Mouse (Mus musculus) gastrocnemius, postnatal 25 days (tissue): Measurements from ENCODE around the gene Grin3b. TPM values are rescaled to one million over a fixed set of nuclear protein-coding genes. Genes with fewer than 3 reads are reported as not detected.

Source experiments
- DNase-seq: peaks from one replicate; pipeline ENCODE4 v3.0.0; 2022
- long read RNA-seq, 2 experiments: library from polyadenylated mRNA; stranded (forward); transcript quantifications; one replicate each; pipeline ENCODE4 v2.0.0; 2021
- total RNA-seq, 2 experiments: library from RNA; stranded (reverse); gene quantifications; 1 replicate in 1 of 2; 2 replicates in 1 of 2; pipeline ENCODE4 v1.2.3; 2021

The Grin3b gene
- not detected for total RNA-seq
- long read RNA-seq, experiment 1, partial matches to known transcripts = 0 of 1 reads
- long read RNA-seq, experiment 1, other reads (novel, unspliced or antisense) = 1 of 1 reads
- long read RNA-seq, experiment 2 = 0 reads

DNA sequence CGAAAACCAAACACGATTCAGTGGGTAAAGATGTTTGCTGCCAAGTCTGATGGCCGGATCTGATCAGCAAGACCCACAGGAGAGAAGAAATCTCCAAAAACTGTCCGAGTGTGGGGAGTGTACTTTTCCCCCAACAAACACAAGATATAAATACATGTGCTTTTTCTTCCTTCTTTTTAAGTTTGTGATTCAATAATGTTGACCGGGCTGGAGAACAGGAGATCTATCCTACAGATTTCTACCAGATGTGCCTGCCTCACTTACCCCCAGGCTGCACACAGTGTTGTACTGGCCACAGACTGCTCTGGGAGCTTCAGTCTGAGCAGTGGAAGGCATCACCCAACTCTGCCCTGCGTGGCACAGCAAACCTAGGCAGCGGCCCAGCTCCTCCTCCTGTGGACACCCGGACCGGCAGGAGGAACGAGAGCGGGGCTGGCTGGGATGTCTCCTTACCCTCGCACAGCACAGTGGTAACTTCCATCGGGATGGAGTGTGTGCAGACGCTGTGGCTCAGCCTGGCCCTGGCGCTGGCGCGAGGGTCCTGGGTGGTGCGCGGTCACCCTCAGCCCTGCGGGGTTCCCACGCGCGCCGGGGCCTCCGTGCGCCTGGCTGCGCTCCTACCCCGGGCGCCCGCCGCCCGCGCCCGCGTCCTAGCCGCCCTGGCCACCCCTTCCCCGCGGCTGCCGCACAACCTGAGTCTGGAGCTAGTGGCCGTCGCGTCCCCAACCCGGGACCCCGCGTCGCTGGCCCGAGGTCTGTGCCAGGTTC is at the start of gene Grin3b:
Gene Grin3b (plus strand): TSS at position 301 of the 768 bp plus-strand sequence.
- no peak for DNase-seq

GRCm38 (mm10) chr10:79920958-79921535 is 49.5 kb upstream of the Grin3b start, which contains the start of gene R3hdm4:
TSS of gene R3hdm4 (minus strand) at chr10:79921208.
- DNase-seq = no peak

GRCm38 (mm10) chr10:79921572-79921971 is 48.9 kb upstream of the Grin3b start:
- DNase-seq = peak; percentile 6

DNA sequence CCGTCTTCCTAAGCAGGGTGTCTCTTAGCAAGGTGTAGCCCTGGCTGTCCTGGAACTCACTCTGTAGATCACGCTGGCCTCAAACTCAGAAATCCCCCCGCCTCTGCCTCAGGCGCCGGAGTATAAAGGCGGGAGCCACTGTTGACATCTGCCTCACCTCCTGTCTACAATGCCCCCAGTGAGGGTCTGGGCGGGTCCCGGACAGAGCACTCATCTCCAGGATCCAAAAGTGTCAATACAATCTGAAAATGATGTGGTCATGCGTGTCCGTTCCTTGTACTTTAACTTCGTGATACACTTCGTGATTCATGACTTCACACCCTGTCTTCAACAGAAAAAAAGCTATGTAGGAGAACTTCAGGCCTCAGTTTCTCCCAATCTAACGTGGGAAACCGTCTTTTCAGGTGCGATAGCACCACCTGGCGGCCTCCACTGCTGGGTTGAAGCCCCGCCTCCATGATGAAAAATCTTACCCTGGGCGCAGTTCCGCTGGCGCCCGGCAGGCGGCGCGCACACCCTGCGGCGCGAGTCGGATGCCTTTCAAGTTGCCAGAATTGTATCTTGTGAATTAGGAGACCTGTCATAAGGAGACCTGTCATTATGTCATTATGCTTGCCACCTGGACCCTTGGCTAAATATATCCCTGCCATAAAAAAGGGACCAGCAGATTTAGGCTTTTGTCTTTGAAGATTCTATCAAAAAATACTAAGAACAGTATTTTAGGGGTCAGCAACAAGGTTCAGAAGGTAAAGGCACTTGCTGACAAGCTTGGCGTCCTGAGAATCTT is 45.3 kb upstream of the Grin3b start:
- DNase-seq = peak; percentile 83

GRCm38 (mm10) chr10:79925785-79926490 is 44.6 kb upstream of the Grin3b start:
- peak; percentile 20 for DNase-seq

- peak; percentile 88 for DNase-seq
Observed at GRCm38 (mm10) chr10:79926491-79927323, 43.8 kb upstream of the Grin3b start, which contains the start of gene Arid3a. TSS of gene Arid3a (plus strand) at chr10:79927043.

DNA sequence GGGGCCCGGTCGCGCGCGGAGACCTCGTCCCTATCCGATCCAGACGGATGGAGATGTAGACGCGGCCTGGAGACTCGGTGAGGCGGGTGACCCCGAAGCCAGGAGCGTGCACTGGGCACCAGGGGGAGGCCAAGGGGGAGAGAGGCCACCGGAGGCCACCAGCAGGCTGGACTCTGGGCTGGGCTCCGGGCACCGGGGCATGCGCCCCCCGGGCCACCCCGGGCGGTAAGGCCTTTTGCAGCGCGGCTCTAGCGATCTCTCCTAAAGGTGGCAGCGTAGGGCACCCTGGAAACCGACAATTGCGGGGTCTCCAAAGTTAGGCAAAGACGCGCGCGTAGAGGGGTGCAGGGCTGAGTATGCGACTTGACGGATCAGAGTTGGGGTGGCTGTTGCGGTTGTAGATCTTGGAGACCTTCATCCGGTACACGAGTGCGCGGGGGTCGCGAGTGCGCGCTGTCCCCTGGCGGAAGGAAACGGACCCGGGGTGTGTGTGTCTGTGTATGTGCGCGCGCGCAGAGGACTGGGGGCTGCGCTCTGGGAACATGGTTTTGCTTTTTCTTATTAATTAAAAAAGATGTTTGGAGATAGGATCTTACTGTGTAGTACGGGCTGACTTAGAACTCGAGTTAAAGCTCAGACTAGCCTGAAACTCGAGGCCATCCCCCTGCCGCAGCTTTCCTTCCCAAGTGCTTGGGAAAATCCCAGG is 43.0 kb upstream of the Grin3b start:
- DNase-seq = peak; percentile 48

DNA sequence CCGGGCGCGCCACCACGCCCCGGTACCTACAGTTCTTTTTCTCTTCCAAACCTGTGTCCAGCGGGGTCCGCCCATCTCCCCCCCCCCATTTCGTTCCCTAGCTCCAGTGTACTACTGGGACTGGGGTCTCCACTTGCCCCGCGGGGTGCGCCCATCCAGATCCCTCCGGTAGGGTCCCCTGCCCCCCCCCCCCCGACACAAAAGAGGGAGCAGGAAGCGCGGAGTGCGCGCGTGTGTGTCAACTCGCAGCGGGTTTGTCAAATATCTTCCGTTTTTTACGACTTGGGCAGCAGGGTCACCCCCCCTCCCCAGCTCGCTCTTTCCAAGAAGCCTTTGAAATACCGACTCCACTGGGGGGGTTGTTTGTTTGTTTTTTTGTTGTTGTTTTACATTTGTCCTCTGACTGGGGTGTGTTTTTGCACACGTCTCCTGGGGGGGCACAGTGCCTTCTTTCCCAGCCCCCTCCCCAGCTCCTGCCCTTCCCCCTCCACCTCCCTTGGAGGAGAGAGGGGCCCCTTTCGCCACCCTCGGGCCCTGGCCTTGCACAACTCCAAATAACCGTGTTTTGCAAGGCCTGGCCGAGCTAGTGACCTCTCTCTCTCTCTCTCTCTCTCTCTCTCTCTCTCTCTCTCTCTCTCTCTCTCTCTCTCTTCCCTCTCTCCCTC is 42.4 kb upstream of the Grin3b start:
- DNase-seq = no peak

- no peak for DNase-seq
Observed at GRCm38 (mm10) chr10:79928907-79929701, 41.4 kb upstream of the Grin3b start.

GRCm38 (mm10) chr10:79929967-79930825 is 40.3 kb upstream of the Grin3b start:
- DNase-seq = no peak

GRCm38 (mm10) chr10:79930826-79931186 is 39.7 kb upstream of the Grin3b start:
- no peak for DNase-seq

DNA sequence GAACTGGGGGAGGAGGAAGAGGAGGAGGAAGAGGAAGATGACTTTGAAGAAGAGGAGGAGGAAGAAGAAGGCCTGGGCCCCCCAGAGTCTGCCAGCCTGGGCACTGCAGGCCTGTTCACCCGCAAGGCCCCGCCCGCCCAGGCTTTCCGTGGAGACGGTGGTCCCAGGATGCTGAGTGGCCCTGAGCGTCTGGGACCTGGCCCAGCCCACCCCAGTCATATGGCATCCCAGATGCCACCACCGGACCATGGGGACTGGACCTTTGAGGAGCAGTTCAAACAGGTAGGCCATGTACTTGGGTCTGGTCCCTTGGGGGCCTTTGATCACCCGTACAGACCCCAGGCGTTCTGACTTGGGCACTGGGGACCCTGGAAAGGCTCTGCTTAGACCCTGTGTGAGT is 38.7 kb upstream of the Grin3b start:
- no peak for DNase-seq

DNA sequence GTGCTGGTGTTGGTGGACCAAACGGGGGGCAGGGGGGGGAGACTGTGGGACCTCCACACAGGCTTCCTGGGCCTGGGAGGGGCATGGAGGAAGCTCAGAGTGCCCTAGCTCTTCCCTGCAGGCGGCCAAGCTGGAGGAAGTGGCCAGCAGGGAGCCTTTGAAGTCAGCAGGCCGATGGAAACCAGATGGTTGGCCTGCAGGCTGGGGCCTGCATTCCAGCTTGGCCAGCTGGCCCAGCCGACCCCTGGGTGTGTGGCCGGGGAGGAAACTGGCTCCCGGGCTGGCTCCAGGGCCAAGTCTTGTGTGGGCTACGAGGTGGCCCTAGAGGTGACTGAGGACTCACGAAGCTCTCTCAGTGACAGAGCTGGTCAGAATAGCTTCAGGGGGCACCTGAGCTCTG is 37.8 kb upstream of the Grin3b start:
- peak; percentile 85 for DNase-seq

DNA sequence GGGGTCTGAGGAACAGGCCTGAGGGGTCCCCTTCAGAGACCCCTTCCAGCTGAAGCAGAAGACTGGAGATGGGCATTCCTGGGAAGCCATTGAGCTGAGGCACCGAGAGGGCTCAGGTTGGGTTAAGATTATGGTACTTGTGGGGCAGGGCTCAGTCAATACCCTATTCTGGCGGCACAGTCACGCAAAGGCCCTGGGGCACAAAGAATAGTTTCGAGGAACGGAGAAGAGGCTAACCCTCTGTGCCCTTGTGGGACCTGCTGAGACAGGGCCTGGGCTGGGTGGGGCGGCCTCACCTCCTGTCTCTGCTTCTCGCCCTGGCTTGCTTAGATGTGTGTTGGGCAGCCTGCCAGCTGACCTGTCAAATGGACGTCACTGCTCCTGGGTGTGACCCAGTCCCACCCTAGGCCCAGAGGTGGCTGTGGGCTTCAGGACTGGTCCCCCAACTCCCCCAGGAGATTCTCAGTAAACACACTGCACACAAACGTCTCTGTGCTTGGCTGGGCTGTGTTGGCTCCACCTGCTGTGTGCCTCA is 37.3 kb upstream of the Grin3b start:
- DNase-seq = no peak

- DNase-seq = no peak
Observed at GRCm38 (mm10) chr10:79933861-79934260, 36.7 kb upstream of the Grin3b start.

- peak; percentile 94 for DNase-seq
Observed at GRCm38 (mm10) chr10:79934272-79934721, 36.2 kb upstream of the Grin3b start.

DNA sequence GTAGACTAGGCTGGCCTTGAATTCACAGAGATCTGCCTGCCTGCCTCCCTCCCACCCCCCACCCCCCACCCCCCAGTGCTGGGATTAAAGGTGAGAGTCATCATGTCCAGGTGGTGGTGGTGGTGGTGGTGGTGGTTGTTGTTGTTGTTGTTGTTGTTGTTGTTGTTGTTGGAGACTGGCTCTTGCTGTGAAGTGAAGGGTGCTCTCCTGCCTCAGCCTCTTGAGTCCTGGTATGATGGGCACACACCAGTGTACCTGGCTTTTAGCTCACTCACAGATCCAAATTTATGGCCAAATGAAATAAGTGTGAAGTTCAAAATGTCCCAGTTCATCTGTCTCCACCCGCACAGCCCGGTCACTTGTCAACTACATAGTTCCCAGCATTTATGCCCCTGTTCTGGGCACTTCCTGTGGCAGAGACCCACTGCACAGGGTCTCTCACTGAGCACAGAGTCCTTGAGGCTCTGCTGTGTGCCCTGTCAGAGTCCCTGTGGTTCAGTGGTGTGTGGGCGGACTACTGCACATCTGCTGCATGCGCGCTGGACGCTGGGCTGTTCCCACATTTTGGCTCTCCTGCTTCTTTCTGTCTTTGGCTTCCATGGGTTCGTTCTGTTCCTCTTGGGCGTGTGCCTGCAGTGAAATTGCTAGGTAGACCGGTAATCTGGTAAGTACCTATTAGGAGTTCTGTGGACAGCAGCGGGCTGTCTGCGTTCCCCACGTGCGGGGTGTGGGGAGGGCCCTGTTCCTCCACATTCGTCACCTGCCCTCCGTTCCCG is 35.5 kb upstream of the Grin3b start:
- DNase-seq = no peak
